Mouse (Mus musculus): ENCODE measurements around the gene Actl6b. TPM values are rescaled to one million over a fixed set of nuclear protein-coding genes. Genes with fewer than 3 reads are reported as not detected.
A peak's percentile ranks its signal among the peaks of the same experiment; 100 is the strongest.

Gene Actl6b
- polyA plus RNA-seq, 1 experiment from 2014 or later = 285 TPM

- H3K4me3 ChIP-seq = no peak overlapping the region
- no peak for ATAC-seq (ENCODE audit: low FRiP score, low read depth)
- no peak overlapping the region for H3K27ac ChIP-seq (replicated peaks)
- peaks cover 7% of the 10 kb centered on the region for H3K36me3 ChIP-seq
- no peak overlapping the region for H3K4me2 ChIP-seq
- 52% methylated on average over 7 of the region's 7 CpGs for WGBS
- H3K9ac ChIP-seq = no peak overlapping the region
- peaks cover 4% of the 10 kb centered on the region; the same call in 1 of the 2 replicates for H3K4me1 ChIP-seq (replicated peaks)
- no peaks in the 10 kb centered on the region for H3K27me3 ChIP-seq
- H3K9me3 ChIP-seq = no peaks in the 10 kb centered on the region
Observed at GRCm38 (mm10) chr5:137570181-137570580, 16.9 kb downstream of the Actl6b start.

- H3K36me3 ChIP-seq = peaks cover 7% of the 10 kb centered on the region
- no peak overlapping the region for H3K27ac ChIP-seq (replicated peaks)
- H3K4me2 ChIP-seq = no peak overlapping the region
- no peaks in the 10 kb centered on the region for H3K27me3 ChIP-seq
- 0 out of 2 replicates have a peak, but pooled peaks have one; percentile 19 for ATAC-seq (ENCODE audit: low FRiP score, low read depth)
- H3K9me3 ChIP-seq = no peaks in the 10 kb centered on the region
- no peak overlapping the region for H3K9ac ChIP-seq
- H3K4me1 ChIP-seq (replicated peaks) = peaks cover 4% of the 10 kb centered on the region; the same call in 1 of the 2 replicates
- 82% methylated on average over 17 of the region's 17 CpGs for WGBS
- H3K4me3 ChIP-seq = no peak overlapping the region
Observed at GRCm38 (mm10) chr5:137570691-137571586, 17.6 kb downstream of the Actl6b start.

GRCm38 (mm10) chr5:137574470-137574901 lies 21.2 kb downstream of the Actl6b start:
- Histone ChIP-seq H3K4me2 (peak overlapping the region; percentile 54), H3K27ac (replicated peaks) (no peak overlapping the region), H3K4me1 (replicated peaks) (peaks cover 4% of the 10 kb centered on the region; the same call in 1 of the 2 replicates), H3K9me3 (no peaks in the 10 kb centered on the region), H3K9ac (peak overlapping the region; percentile 30; the same call in 1 of the 2 replicates), H3K4me3 (peak overlapping the region; percentile 28), H3K27me3 (no peaks in the 10 kb centered on the region), H3K36me3 (no peaks in the 10 kb centered on the region)
- ATAC-seq (ENCODE audit: low FRiP score, low read depth) = no peak; the same call in 1 of the 2 replicates
- WGBS = 6% methylated on average over 27 of the region's 27 CpGs

- no peak overlapping the region for H3K4me3 ChIP-seq
- WGBS = 88% methylated on average over 6 of the region's 6 CpGs
- ATAC-seq (ENCODE audit: low FRiP score, low read depth) = no peak
- H3K9me3 ChIP-seq = no peaks in the 10 kb centered on the region
- H3K36me3 ChIP-seq = no peaks in the 10 kb centered on the region
- H3K4me1 ChIP-seq (replicated peaks) = peaks cover 21% of the 10 kb centered on the region
- H3K27me3 ChIP-seq = no peaks in the 10 kb centered on the region
- no peak overlapping the region for H3K9ac ChIP-seq
- H3K4me2 ChIP-seq = no peak overlapping the region
- H3K27ac ChIP-seq (replicated peaks) = no peak overlapping the region
Observed at GRCm38 (mm10) chr5:137580246-137580645, 26.9 kb downstream of the Actl6b start.

- no peak for ATAC-seq (ENCODE audit: low FRiP score, low read depth)
- Histone ChIP-seq H3K27ac (replicated peaks) (peak overlapping the region; percentile 86), H3K4me3 (peak overlapping the region; percentile 41), H3K27me3 (no peaks in the 10 kb centered on the region), H3K36me3 (no peaks in the 10 kb centered on the region), H3K4me1 (replicated peaks) (peaks cover 21% of the 10 kb centered on the region), H3K9ac (peak overlapping the region; percentile 50; the same call in 1 of the 2 replicates), H3K4me2 (peak overlapping the region; percentile 67), H3K9me3 (no peaks in the 10 kb centered on the region)
- WGBS = 41% methylated on average over 8 of the region's 8 CpGs
Observed at GRCm38 (mm10) chr5:137582702-137583101, 29.4 kb downstream of the Actl6b start.

GRCm38 (mm10) chr5:137583670-137584169 lies 30.4 kb downstream of the Actl6b start:
- peak; percentile 90 for ATAC-seq (ENCODE audit: low FRiP score, low read depth)
- Histone ChIP-seq H3K27ac (replicated peaks) (peak overlapping the region; percentile 86), H3K27me3 (no peaks in the 10 kb centered on the region), H3K4me3 (peak overlapping the region; percentile 41), H3K9ac (peak overlapping the region; percentile 50), H3K36me3 (no peaks in the 10 kb centered on the region), H3K9me3 (no peaks in the 10 kb centered on the region), H3K4me1 (replicated peaks) (peaks cover 21% of the 10 kb centered on the region), H3K4me2 (peak overlapping the region; percentile 67)
- 21% methylated on average over 27 of the region's 27 CpGs for WGBS

- no peak overlapping the region for H3K27ac ChIP-seq (replicated peaks)
- H3K4me1 ChIP-seq (replicated peaks) = peaks cover 21% of the 10 kb centered on the region
- H3K36me3 ChIP-seq = no peaks in the 10 kb centered on the region
- H3K4me3 ChIP-seq = no peak overlapping the region
- no peaks in the 10 kb centered on the region for H3K9me3 ChIP-seq
- WGBS = 34% methylated on average over 8 of the region's 8 CpGs
- no peak overlapping the region for H3K9ac ChIP-seq
- no peaks in the 10 kb centered on the region for H3K27me3 ChIP-seq
- H3K4me2 ChIP-seq = no peak overlapping the region
- no peak for ATAC-seq (ENCODE audit: low FRiP score, low read depth)
Observed at GRCm38 (mm10) chr5:137584976-137585375, 31.7 kb downstream of the Actl6b start.

GRCm38 (mm10) chr5:137590507-137590906 lies 37.2 kb downstream of the Actl6b start:
- ATAC-seq (ENCODE audit: low FRiP score, low read depth) = no peak
- no peak overlapping the region for H3K27ac ChIP-seq (replicated peaks)
- no peaks in the 10 kb centered on the region for H3K4me1 ChIP-seq (replicated peaks)
- H3K9me3 ChIP-seq = no peaks in the 10 kb centered on the region
- WGBS = 80% methylated on average over 5 of the region's 5 CpGs
- H3K36me3 ChIP-seq = no peaks in the 10 kb centered on the region
- no peak overlapping the region for H3K4me3 ChIP-seq
- no peaks in the 10 kb centered on the region for H3K27me3 ChIP-seq
- H3K4me2 ChIP-seq = no peak overlapping the region
- no peak overlapping the region for H3K9ac ChIP-seq

GRCm38 (mm10) chr5:137595921-137596320 lies 42.6 kb downstream of the Actl6b start:
- H3K27ac ChIP-seq (replicated peaks) = no peak overlapping the region
- no peaks in the 10 kb centered on the region for H3K9me3 ChIP-seq
- no peak overlapping the region for H3K9ac ChIP-seq
- peaks cover 16% of the 10 kb centered on the region for H3K4me1 ChIP-seq (replicated peaks)
- ATAC-seq (ENCODE audit: low FRiP score, low read depth) = no peak
- H3K36me3 ChIP-seq = no peaks in the 10 kb centered on the region
- WGBS = 57% methylated on average over 7 of the region's 7 CpGs
- H3K27me3 ChIP-seq = no peaks in the 10 kb centered on the region
- H3K4me2 ChIP-seq = no peak overlapping the region
- no peak overlapping the region for H3K4me3 ChIP-seq

- no peak for ATAC-seq (ENCODE audit: low FRiP score, low read depth)
- H3K27ac ChIP-seq (replicated peaks) = no peak overlapping the region
- peaks cover 20% of the 10 kb centered on the region for H3K4me1 ChIP-seq (replicated peaks)
- H3K4me3 ChIP-seq = peak overlapping the region; percentile 8; the same call in 1 of the 2 replicates
- 38% methylated on average over 21 of the region's 30 CpGs for WGBS
- H3K36me3 ChIP-seq = no peaks in the 10 kb centered on the region
- no peaks in the 10 kb centered on the region for H3K9me3 ChIP-seq
- H3K4me2 ChIP-seq = peak overlapping the region; percentile 35
- no peaks in the 10 kb centered on the region for H3K27me3 ChIP-seq
- H3K9ac ChIP-seq = no peak overlapping the region
Observed at GRCm38 (mm10) chr5:137596601-137597261, 43.4 kb downstream of the Actl6b start.

- peaks cover 26% of the 10 kb centered on the region for H3K4me1 ChIP-seq (replicated peaks)
- no peak for ATAC-seq (ENCODE audit: low FRiP score, low read depth)
- no peaks in the 10 kb centered on the region for H3K27me3 ChIP-seq
- no peak overlapping the region for H3K9ac ChIP-seq
- H3K36me3 ChIP-seq = no peaks in the 10 kb centered on the region
- no peak overlapping the region for H3K4me3 ChIP-seq
- H3K9me3 ChIP-seq = no peaks in the 10 kb centered on the region
- no peak overlapping the region for H3K4me2 ChIP-seq
- no peak overlapping the region for H3K27ac ChIP-seq (replicated peaks)
- WGBS = 96% methylated on average over 6 of the region's 6 CpGs
Observed at GRCm38 (mm10) chr5:137597625-137598024, 44.3 kb downstream of the Actl6b start.

Data from hindbrain, embryonic 15.5 days (tissue).